In the genomic region with DNA sequence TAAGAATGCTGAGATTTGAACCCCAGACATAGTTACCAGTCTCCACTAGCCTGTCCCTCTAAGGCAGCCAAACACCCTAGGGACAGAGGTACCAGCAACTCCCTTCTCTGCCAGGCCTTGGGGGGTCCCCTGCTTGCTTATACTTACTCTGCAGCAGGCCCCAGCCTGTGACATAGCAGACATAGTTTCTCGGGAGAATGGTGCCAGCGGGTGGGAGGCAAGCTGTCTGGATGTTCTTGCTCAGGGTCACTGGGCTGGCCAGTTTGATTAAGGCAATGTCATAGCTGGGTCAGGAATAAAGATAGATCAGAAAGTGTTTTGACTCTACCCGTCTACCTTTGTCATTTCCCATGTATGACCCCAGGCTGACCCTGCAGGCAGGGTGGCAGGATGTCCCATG, we compare ENCODE assay signal across 21 mouse cellular contexts. TPM values are rescaled to one million over a fixed set of nuclear protein-coding genes. Genes with fewer than 3 reads are reported as not detected.
"Had no signal": no experiment of that assay in that cellular context is flagged by ENCODE, and none has a peak within 500 bp of the region (broad histone marks: within the 10 kb centered on the region; RNA-seq: fewer than 3 reads in every experiment).

No protein-coding gene starts in this region.

- H3K4me2 ChIP-seq: liver, embryonic 11.5 days; liver, embryonic 15.5 days; neural tube, embryonic 12.5 days had no signal

- H3K9me3 ChIP-seq: limb, embryonic 10.5 days; liver, embryonic 15.5 days; neural tube, embryonic 12.5 days had no signal

- DNase-seq: kidney, adult 8-10 months; lung, adult 2 months; lung, postnatal 36 days; midbrain, embryonic 14.5 days; right cerebral cortex, postnatal 4 days; spleen, adult 18-20 months had no signal

- H3K36me3 ChIP-seq: liver, embryonic 15.5 days; neural tube, embryonic 12.5 days had no signal

- H3K4me3 ChIP-seq: left cerebral cortex, adult 2 months; limb, embryonic 10.5 days; liver, embryonic 15.5 days; neural tube, embryonic 12.5 days had no signal

- H3K27ac ChIP-seq: left cerebral cortex, adult 2 months; limb, embryonic 10.5 days; liver, embryonic 15.5 days; neural tube, embryonic 12.5 days had no signal

- ATAC-seq: intestine, postnatal 0 days; lung, postnatal 0 days had no signal

- H3K27me3 ChIP-seq: liver, embryonic 15.5 days; neural tube, embryonic 12.5 days had no signal

- H3K9ac ChIP-seq: liver, embryonic 15.5 days; neural tube, embryonic 12.5 days had no signal

RNA-seq across cellular contexts. Expression of a gene that starts 4.8 kb away (rescaled TPM):
- total RNA-seq: layer of hippocampus, postnatal 25 days; left cerebral cortex, adult 2 months; left cerebral cortex, postnatal 14 days; megakaryocyte progenitor cell, adult 5-6 weeks; monocyte, adult 5-6 weeks; neutrophil, adult 5-6 weeks had no signal
- polyA plus RNA-seq: kidney, embryonic 16.5 days; limb, embryonic 10.5 days; liver, embryonic 11.5 days; lung, postnatal 0 days; midbrain, embryonic 14.5 days; neural tube, embryonic 12.5 days; stomach, embryonic 14.5 days had no signal

RNA-seq across cellular contexts. Expression of a gene that starts 25.0 kb away (rescaled TPM):
- total RNA-seq: layer of hippocampus, postnatal 25 days; left cerebral cortex, adult 2 months; left cerebral cortex, postnatal 14 days; megakaryocyte progenitor cell, adult 5-6 weeks; monocyte, adult 5-6 weeks; neutrophil, adult 5-6 weeks had no signal
- polyA plus RNA-seq: intestine, postnatal 0 days; kidney, embryonic 16.5 days; limb, embryonic 10.5 days; limb, embryonic 14.5 days; liver, embryonic 11.5 days; liver, embryonic 15.5 days; lung, adult 2 months; lung, postnatal 0 days; midbrain, embryonic 14.5 days; neural tube, embryonic 12.5 days; stomach, embryonic 14.5 days had no signal
